Mouse (Mus musculus) forebrain, embryonic 15.5 days (tissue): ENCODE results near the gene Krt33a. TPM values are rescaled to one million over a fixed set of nuclear protein-coding genes. Genes with fewer than 3 reads are reported as not detected.

ENCODE experiments used
- ATAC-seq: fragments of 200-750 bp; cut with Nextera tagmentation; replicated peaks from 2 replicates; pipeline ENCODE4 v1.8.0; 2017; ENCODE audit warnings: mild to moderate bottlenecking, moderate TSS enrichment, moderate library complexity
- H3K27ac ChIP-seq: fragments of 300-500 bp; sonication (generic); replicated peaks from 2 replicates; pipeline ENCODE4 v1.5.1; 2015; ENCODE audit warnings: mild to moderate bottlenecking, inconsistent platforms
- H3K27me3 ChIP-seq: fragments of 300-500 bp; sonication (generic); 2 replicates; pipeline ENCODE4 v1.6.1; 2015; ENCODE audit warnings: inconsistent platforms
- H3K36me3 ChIP-seq: fragments of 300-500 bp; sonication (generic); 2 replicates; pipeline ENCODE4 v1.6.1; 2015; ENCODE audit warnings: mild to moderate bottlenecking, inconsistent platforms
- H3K4me1 ChIP-seq: fragments of 300-500 bp; sonication (generic); 2 replicates; pipeline ENCODE4 v1.6.1; 2015; ENCODE audit warnings: inconsistent platforms
- H3K4me2 ChIP-seq: fragments of 300-500 bp; sonication (generic); replicated peaks from 2 replicates; pipeline ENCODE4 v1.6.1; 2015; ENCODE audit warnings: mild to moderate bottlenecking, inconsistent platforms
- H3K4me3 ChIP-seq: fragments of 300-500 bp; sonication (generic); 2 replicates; pipeline ENCODE4 v1.5.1; 2015; ENCODE audit warnings: mild to moderate bottlenecking, inconsistent platforms
- H3K9ac ChIP-seq: fragments of 300-500 bp; sonication (generic); replicated peaks from 2 replicates; pipeline ENCODE4 v1.6.1; 2015; ENCODE audit warnings: mild to moderate bottlenecking, inconsistent platforms
- H3K9me3 ChIP-seq: fragments of 300-500 bp; sonication (generic); 2 replicates; pipeline ENCODE4 v1.6.1; 2016; ENCODE audit warnings: inconsistent platforms
- WGBS: fragments of 180-500 bp; shearing (Covaris S2); methylation state at CpG from one replicate; pipeline ENCODE4 v1.1.7; 2015; ENCODE audit warnings: mixed read lengths; 5-methylcytosine and 5-hydroxymethylcytosine counted together
- polyA plus RNA-seq: library from polyadenylated mRNA; unstranded; fragments of >200 nt; fragmentation: Nextera tagmentation; extraction: Ambion mirVana; gene quantifications from 2 replicates; pipeline ENCODE4 v1.2.1, GENCODE M21; 2015

Gene Krt33a
- polyA plus RNA-seq, 1 experiment from 2014 or later, result not detected

DNA sequence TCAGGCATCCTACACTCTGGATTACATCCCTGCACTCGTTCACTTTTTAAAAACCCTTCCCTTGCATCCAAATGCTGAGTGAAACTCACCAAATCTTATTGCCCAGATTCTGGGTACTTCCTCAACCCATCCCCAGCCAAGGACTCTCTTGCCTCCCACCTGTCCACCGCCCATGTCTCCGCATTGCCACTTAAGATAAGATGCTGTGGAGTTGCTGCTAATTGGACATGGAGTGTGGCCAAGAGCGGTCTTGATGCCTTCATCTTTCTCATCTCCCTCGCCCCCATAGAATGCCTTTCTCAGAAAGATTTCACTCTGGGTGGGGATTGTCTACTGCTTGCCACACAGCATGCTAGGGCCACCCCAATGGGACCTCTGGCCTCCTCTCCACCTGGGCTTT lies 7.7 kb downstream of the Krt33a start:
- no peak overlapping the region for H3K4me2 ChIP-seq
- 86% methylated on average over 5 of the region's 5 CpGs for WGBS
- ATAC-seq, result no peak
- H3K4me3 ChIP-seq, result no peak overlapping the region
- no peak overlapping the region for H3K27ac ChIP-seq
- H3K36me3 ChIP-seq, result no peaks in the 10 kb centered on the region
- no peaks in the 10 kb centered on the region for H3K4me1 ChIP-seq
- H3K27me3 ChIP-seq, result no peaks in the 10 kb centered on the region
- no peaks in the 10 kb centered on the region for H3K9me3 ChIP-seq
- no peak overlapping the region for H3K9ac ChIP-seq

DNA sequence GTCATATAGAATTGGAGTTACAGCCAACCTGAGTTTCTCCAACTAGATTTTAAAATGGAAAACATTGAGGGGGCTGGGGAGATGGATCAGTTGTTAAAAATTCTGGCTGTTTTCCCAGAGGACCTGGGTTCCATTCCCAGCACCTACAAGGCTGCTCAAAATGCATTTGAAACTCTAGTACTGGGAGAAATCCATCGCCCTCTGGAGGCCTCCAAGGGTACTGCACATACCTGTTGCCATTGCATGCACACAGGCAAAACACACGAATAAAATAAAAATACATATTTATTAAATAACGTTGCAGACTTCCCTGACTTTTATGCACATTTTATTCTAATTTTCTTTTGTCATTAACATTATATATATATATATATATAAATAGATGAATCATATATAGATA lies 9.4 kb downstream of the Krt33a start:
- no peaks in the 10 kb centered on the region for H3K36me3 ChIP-seq
- no peak overlapping the region for H3K9ac ChIP-seq
- no peak for ATAC-seq
- no peaks in the 10 kb centered on the region for H3K4me1 ChIP-seq
- no peak overlapping the region for H3K4me3 ChIP-seq
- H3K9me3 ChIP-seq, result no peaks in the 10 kb centered on the region
- no peaks in the 10 kb centered on the region for H3K27me3 ChIP-seq
- no peak overlapping the region for H3K4me2 ChIP-seq
- H3K27ac ChIP-seq, result no peak overlapping the region
- WGBS, result 54% methylated on average over 3 of the region's 3 CpGs

DNA sequence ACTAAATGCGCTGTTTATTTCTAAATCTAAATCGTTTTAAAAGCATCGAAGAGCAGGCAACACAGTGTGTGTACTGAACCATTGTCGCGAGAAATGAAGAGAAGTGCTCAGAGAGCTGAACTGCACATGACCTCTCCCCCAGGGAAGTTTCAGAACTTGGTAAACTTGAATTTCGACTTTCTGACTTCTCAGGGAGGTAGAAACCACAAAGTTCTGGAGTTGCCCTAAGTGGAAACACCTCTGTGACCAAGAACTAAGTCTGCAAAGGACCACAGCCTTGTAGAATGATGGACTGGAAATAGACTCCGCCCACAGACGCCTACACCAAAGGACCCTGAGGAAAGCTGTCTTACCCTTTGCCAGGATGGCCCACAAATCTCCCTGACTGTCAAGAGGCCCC lies 10.1 kb downstream of the Krt33a start:
- H3K4me2 ChIP-seq, result no peak overlapping the region
- no peak overlapping the region for H3K27ac ChIP-seq
- H3K27me3 ChIP-seq, result no peaks in the 10 kb centered on the region
- no peaks in the 10 kb centered on the region for H3K9me3 ChIP-seq
- H3K9ac ChIP-seq, result no peak overlapping the region
- 89% methylated on average over 8 of the region's 8 CpGs for WGBS
- H3K36me3 ChIP-seq, result no peaks in the 10 kb centered on the region
- H3K4me1 ChIP-seq, result no peaks in the 10 kb centered on the region
- H3K4me3 ChIP-seq, result no peak overlapping the region
- no peak for ATAC-seq

DNA sequence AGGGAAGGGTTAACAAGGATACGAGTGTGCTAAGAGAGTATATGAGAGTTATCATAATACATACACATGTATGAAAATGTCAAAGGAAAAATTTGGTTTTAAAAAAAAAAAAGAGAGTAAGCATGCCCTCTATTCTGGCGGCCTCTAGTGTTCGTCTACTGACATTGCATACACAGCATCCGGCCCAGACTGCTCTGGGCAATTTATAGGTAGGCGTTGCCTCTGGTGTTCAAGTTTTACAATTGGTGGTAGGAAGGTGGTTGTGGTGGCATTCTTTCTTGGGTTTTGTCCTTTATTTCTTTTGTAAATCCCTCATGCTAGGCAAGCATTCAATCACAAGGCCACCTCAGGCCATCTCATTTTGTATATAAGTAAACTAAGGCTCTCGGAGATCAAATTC lies 11.2 kb downstream of the Krt33a start:
- ATAC-seq, result no peak
- 25% methylated on average over 6 of the region's 6 CpGs for WGBS
- no peaks in the 10 kb centered on the region for H3K27me3 ChIP-seq
- H3K4me1 ChIP-seq, result no peaks in the 10 kb centered on the region
- H3K36me3 ChIP-seq, result no peaks in the 10 kb centered on the region
- no peak overlapping the region for H3K27ac ChIP-seq
- no peaks in the 10 kb centered on the region for H3K9me3 ChIP-seq
- H3K4me3 ChIP-seq, result no peak overlapping the region
- H3K9ac ChIP-seq, result no peak overlapping the region
- no peak overlapping the region for H3K4me2 ChIP-seq

DNA sequence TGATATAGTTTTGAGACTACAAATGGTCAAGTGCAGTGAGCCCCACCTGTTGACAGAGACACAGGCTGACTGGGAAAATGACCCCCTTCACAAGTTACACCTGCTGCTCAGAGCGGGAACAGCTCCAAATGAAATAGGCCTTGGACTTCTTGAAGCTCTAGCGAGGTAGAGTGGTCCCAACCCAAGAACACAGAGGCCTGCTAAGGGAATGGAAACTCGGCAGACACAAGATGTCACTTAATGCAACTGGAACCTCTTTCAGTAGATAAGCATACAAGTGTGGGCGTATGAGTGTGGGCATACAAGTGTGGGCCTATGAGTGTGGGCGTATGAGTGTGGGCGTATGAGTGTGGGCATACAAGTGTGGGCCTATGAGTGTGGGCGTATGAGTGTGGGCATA lies 16.9 kb downstream of the Krt33a start:
- no peaks in the 10 kb centered on the region for H3K9me3 ChIP-seq
- H3K4me3 ChIP-seq, result no peak overlapping the region
- WGBS, result 97% methylated on average over 7 of the region's 7 CpGs
- ATAC-seq, result no peak
- no peaks in the 10 kb centered on the region for H3K27me3 ChIP-seq
- no peaks in the 10 kb centered on the region for H3K4me1 ChIP-seq
- no peak overlapping the region for H3K4me2 ChIP-seq
- H3K27ac ChIP-seq, result no peak overlapping the region
- H3K36me3 ChIP-seq, result no peaks in the 10 kb centered on the region
- H3K9ac ChIP-seq, result no peak overlapping the region

DNA sequence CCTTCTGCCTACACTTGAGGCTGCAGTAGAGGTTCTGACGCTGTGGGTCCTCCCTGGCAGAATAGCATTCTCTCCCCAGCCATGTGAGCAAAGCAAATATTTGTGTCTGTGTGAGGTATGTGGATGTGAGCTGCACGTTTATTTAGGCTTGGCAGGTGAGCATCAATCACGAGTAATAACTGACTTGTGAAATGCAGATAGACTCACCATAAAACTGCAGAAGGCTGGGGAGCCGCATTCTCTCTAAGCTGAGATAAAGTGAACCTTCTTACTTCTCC lies 21.7 kb downstream of the Krt33a start:
- H3K9ac ChIP-seq, result no peak overlapping the region
- no peaks in the 10 kb centered on the region for H3K36me3 ChIP-seq
- H3K27me3 ChIP-seq, result no peaks in the 10 kb centered on the region
- ATAC-seq, result no peak
- 0 out of 2 replicates have a peak, but pooled peaks cover 5% of the 10 kb centered on the region for H3K4me1 ChIP-seq
- no peak overlapping the region for H3K27ac ChIP-seq
- WGBS, result 80% methylated on average over 4 of the region's 4 CpGs
- H3K4me3 ChIP-seq, result no peak overlapping the region
- no peaks in the 10 kb centered on the region for H3K9me3 ChIP-seq
- no peak overlapping the region for H3K4me2 ChIP-seq

DNA sequence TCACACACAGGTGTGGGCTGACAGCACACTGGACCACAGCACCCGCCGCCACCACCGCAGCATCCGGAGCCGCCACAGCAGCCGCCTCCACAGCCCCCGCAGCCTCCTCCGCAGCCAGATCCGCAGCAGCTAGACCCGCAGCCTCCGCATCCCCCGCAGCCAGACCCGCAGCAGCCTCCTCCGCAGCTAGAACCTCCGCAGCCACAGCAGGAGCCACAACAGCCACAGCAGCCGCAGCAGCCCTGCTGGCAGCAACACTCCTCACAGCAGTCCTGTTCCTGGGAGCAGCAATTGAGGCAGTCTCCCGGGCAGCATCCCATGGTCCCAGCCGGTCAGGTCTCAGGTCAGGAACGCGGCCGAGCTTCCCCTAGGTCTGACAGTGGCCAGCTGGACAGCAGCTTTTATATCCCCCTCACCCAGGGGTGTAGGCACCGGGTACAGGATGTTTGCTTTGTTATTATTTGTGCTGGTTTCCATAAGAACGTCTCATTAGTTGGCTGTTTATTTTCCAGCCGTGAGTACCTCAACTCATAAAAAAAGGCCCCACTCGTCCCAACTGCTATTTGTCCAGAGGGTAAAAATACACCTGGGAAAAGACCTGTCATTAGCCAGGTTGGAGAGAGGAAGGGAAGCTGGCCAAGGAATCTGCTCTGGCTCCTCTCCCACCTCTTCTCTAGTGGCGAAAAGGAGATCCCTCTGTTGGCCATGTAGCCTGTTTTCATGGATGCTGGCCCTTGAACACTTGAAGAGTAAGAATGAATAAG lies 22.2 kb downstream of the Krt33a start, which contains the start of gene Krtap17-1:
Gene Krtap17-1 (minus strand): TSS at position 375 of the 764 bp plus-strand sequence.
- no peak within 1 kb of the TSS for H3K27ac ChIP-seq
- no peak for ATAC-seq
- WGBS, result 25% methylated on average over 24 of the region's 26 CpGs
- peak within 1 kb of the TSS; percentile 14 for H3K4me3 ChIP-seq
- no peak within 1 kb of the TSS for H3K9ac ChIP-seq
- H3K4me1 ChIP-seq, result 0 out of 2 replicates have a peak, but pooled peaks cover 5% of the 10 kb centered on the region
- peak within 1 kb of the TSS; percentile 32 for H3K4me2 ChIP-seq
- H3K36me3 ChIP-seq, result no peaks in the 10 kb centered on the region
- H3K9me3 ChIP-seq, result no peaks in the 10 kb centered on the region
- H3K27me3 ChIP-seq, result no peaks in the 10 kb centered on the region

DNA sequence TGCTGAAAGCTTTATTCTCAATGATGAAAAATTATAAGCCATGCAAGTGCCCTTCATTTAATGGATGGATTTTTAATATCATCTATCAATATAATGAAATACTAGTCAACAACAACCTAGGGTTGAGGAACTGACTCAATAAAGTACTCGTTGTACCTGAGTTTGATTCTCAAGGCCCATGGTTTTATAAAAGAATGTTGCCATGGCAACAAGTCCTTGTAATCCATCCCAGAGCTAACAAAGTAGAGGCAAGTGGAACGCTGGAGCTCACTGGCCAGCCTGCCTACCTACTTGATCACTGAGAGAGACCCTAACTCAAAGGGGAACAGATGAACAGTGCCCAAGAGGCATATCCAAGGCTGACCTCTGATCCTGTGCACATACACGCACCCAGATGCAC lies 25.4 kb downstream of the Krt33a start:
- H3K4me3 ChIP-seq, result no peak overlapping the region
- no peaks in the 10 kb centered on the region for H3K36me3 ChIP-seq
- H3K4me2 ChIP-seq, result no peak overlapping the region
- 59% methylated on average over 3 of the region's 3 CpGs for WGBS
- H3K9me3 ChIP-seq, result no peaks in the 10 kb centered on the region
- H3K27ac ChIP-seq, result no peak overlapping the region
- no peaks in the 10 kb centered on the region; the same call in 1 of the 2 replicates for H3K27me3 ChIP-seq
- peaks cover 12% of the 10 kb centered on the region; the same call in 1 of the 2 replicates for H3K4me1 ChIP-seq
- H3K9ac ChIP-seq, result no peak overlapping the region
- ATAC-seq, result no peak

DNA sequence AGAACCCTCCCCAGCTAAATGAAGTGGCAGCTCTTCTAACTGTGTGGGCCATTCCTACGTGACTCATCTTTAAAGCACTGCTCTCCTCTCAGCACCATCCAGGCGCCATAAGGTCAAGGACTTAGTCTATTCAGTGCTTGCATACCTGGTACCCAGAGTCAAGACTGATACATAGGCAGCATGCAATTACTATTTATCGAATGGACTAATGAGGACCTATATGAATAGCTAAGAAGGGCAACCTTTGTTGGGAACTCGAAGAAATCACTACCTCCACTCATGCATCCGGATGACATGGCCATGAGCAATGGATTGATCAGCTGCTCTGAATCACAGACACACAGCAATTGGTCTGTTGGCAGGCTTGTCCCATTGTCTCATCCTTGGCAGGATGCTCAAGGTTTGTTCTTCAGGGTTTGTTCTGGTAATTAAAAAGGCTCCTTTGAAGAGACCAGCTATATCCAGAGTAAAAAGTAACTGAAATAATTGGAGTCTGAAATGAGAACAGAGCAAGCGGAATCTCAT lies 26.1 kb downstream of the Krt33a start:
- Histone ChIP-seq H3K27ac (no peak overlapping the region), H3K27me3 (no peaks in the 10 kb centered on the region; the same call in 1 of the 2 replicates), H3K4me1 (peaks cover 18% of the 10 kb centered on the region), H3K4me3 (no peak overlapping the region), H3K9me3 (no peaks in the 10 kb centered on the region), H3K9ac (no peak overlapping the region), H3K36me3 (no peaks in the 10 kb centered on the region), H3K4me2 (no peak overlapping the region)
- WGBS, result 76% methylated on average over 6 of the region's 6 CpGs
- ATAC-seq, result no peak

DNA sequence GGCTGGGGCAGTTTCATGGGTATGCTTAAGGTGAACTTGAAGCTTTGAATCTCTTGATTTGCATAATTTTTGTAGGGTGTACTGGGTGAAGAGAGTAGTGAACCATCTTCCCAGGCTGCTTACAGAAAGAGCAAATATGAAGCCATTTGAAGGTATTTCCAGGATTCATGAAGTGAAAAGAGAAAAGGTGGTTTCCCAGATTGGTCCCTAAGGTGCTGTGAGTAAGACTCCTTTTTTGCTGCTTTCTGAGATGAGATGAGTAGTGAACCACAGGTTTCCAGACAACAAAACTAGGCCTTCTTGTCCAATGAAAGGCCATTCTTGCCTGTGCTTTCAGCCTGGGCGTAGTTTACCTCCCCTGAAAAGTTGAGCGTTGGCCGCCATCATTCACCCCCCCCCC lies 27.5 kb downstream of the Krt33a start:
- Histone ChIP-seq H3K9ac (no peak overlapping the region), H3K4me1 (peaks cover 16% of the 10 kb centered on the region), H3K27me3 (no peaks in the 10 kb centered on the region; the same call in 1 of the 2 replicates), H3K36me3 (no peaks in the 10 kb centered on the region), H3K4me2 (no peak overlapping the region), H3K4me3 (no peak overlapping the region), H3K27ac (no peak overlapping the region), H3K9me3 (no peaks in the 10 kb centered on the region)
- ATAC-seq, result no peak
- WGBS, result 90% methylated on average over 3 of the region's 3 CpGs

DNA sequence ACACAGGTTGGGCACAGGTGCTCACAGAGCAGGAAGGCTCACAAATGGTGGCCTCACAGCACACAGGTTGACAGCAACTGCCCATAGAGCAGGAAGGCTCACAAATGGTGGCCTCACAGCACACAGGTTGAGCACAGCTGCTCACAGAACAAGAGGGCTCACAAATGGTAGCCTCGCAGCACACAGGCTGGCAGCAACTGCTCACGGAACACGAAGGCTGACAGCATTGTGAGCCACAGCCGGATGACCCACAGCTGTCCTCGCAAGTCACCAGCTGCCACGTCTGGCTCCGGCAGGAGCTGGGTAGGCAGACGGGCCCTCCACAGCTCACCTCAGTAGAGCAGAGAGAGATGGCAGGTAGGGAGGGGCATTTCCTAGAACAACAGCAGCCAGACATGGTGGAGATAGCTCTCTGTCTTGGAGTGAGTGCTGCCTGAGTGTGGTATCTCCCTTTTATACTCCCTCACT lies 29.8 kb downstream of the Krt33a start, which contains the start of gene Krtap16-1:
Gene Krtap16-1 (minus strand): TSS at position 418 of the 468 bp plus-strand sequence.
- Histone ChIP-seq H3K4me1 (peaks cover 16% of the 10 kb centered on the region), H3K9ac (no peak within 1 kb of the TSS), H3K4me3 (no peak within 1 kb of the TSS), H3K27ac (peak within 1 kb of the TSS; percentile 72), H3K4me2 (peak within 1 kb of the TSS; percentile 10; the same call in 1 of the 2 replicates), H3K9me3 (no peaks in the 10 kb centered on the region), H3K27me3 (no peaks in the 10 kb centered on the region; the same call in 1 of the 2 replicates), H3K36me3 (no peaks in the 10 kb centered on the region)
- no peak; the same call in 1 of the 2 replicates for ATAC-seq
- WGBS, result 84% methylated on average over 8 of the region's 8 CpGs

DNA sequence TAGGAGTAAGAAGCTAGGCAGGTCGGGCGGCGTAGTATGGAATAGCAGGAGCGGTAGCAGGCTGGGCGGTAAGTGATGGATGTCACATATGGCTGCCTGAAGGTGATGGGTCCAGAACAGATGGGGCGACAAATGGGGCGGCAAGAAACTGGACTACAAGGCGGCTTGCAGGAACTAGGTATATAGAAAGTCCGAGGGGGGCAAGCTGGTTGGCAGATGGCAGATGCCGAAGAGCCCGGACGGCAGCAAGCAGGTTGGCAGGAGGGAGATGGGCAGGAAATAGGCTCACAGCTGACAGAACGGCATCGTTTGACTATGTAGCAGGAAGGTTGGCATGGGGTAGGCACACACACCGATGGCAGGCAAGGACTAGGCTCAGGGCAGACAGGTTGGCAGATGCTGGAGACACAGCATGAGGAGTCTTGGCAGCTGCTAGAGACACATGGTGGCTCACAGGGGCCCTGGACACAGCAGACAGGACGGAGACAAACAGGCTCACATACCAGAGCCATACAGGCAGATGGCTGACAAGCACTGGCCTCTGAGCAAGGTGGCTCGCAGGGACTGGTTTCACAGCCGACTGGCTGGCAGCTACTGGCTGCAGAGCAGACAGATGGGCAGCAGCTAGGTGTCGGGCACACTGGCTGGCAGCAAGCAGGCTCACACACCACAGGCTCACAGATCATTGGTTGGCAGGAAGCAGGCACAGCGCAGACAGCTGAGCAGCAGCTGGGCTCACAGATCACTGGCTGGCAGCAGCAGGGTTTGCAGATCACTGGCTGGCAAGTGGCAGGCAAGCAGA lies 30.5 kb downstream of the Krt33a start:
- no peak overlapping the region for H3K9ac ChIP-seq
- no peaks in the 10 kb centered on the region for H3K36me3 ChIP-seq

More for the DNA sequence above, 30.5 kb downstream of the Krt33a start:
- Histone ChIP-seq H3K4me3 (no peak overlapping the region), H3K27me3 (no peaks in the 10 kb centered on the region; the same call in 1 of the 2 replicates), H3K4me1 (peaks cover 13% of the 10 kb centered on the region), H3K4me2 (peak overlapping the region; percentile 10; the same call in 1 of the 2 replicates), H3K27ac (peak overlapping the region; percentile 72), H3K9me3 (no peaks in the 10 kb centered on the region)
- peak; percentile 91 for ATAC-seq
- WGBS, result 73% methylated on average over 20 of the region's 20 CpGs
